Mouse (Mus musculus): ENCODE results near the gene March5.

GRCm38 (mm10) chr19:37175919-37176318 lies 31.4 kb upstream of the March5 start:
- TF ChIP-seq POLR2A (IDR thresholded peaks at IDR 0.05; ENCODE audit: borderline replicate concordance, low read depth, low read length) = no peak
- TF ChIP-seq CTCF (IDR thresholded peaks at IDR 0.05; ENCODE audit: low read depth, low read length) = no peak

Data from bone marrow macrophage, adult 2 months (primary cell).